Mouse (Mus musculus): ENCODE measurements around the gene Gm49354.

DNA sequence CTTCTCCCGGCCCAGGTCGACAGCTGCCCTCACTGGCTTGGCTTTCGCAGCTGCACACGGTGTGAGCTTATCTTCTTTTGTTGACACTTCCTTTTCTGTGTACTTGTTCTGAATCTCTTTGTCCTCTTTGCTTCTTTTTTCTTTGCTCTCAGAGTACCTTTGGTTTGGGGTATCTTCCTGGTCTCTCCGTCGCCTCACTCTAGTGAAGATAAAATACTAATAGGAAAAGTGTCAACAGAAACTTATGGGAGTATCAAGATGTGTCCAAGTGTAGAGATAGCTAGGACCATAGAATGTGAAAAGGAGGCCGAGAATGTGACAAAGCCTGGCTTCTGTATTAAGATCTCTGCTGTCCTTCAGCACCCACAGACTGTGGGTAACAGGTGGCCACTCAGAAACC, at the start of gene Gm49354:
- TF ChIP-seq CTCF (IDR thresholded peaks at IDR 0.05; ENCODE audit: low read depth) (no peak), EP300 (IDR thresholded peaks at IDR 0.05; ENCODE audit: low read depth) (no peak)
